Mouse (Mus musculus) lung, adult 2 months (tissue): ENCODE measurements around the gene Hdac9.

ENCODE experiments used
- CTCF ChIP-seq: fragments of 200-500 bp; IDR thresholded peaks from 2 replicates; pipeline ENCODE4 v1.5.1; 2011; ENCODE audit warnings: mild to moderate bottlenecking, low read length, control low read depth; ENCODE audit not compliant: insufficient read depth
- POLR2A ChIP-seq: fragments of 200-500 bp; IDR thresholded peaks from 2 replicates; pipeline ENCODE4 v1.6.1; 2011; ENCODE audit warnings: low read depth, mild to moderate bottlenecking, control low read depth, low read length, borderline replicate concordance; ENCODE audit errors: extremely low read depth

GRCm38 (mm10) chr12:34248193-34249121 is 668.4 kb downstream of the Hdac9 start:
- TF ChIP-seq POLR2A, result no peak
- no peak for TF ChIP-seq CTCF
